Mouse (Mus musculus) myocyte (in vitro differentiated cells): ENCODE measurements around the gene Spata32.
A peak's percentile ranks its signal among the peaks of the same experiment; 100 is the strongest.

ENCODE experiments used
- E2F4 ChIP-seq: IDR thresholded peaks from one replicate; pipeline ENCODE4 v1.6.1; 2011; ENCODE audit warnings: mild to moderate bottlenecking, control low read depth, moderate library complexity; ENCODE audit not compliant: insufficient read depth
- MAX ChIP-seq: IDR thresholded peaks from one replicate; pipeline ENCODE4 v1.6.1; 2011; ENCODE audit warnings: low read depth, mild to moderate bottlenecking, control low read depth
- MYOD1 ChIP-seq, 3 experiments: IDR thresholded peaks; one replicate each; pipeline ENCODE4 v1.6.1; 2011; ENCODE audit warnings: control low read depth in 2 of 3, low read depth in 2 of 3, mild to moderate bottlenecking in 2 of 3, moderate library complexity in 1 of 3; ENCODE audit not compliant: insufficient read length in 2 of 3, control insufficient read depth in 1 of 3
- MYOG ChIP-seq, 3 experiments: IDR thresholded peaks; one replicate each; pipeline ENCODE4 v1.6.1; 2011; ENCODE audit warnings: control low read depth in 2 of 3, low read depth in 2 of 3, mild to moderate bottlenecking in 2 of 3; ENCODE audit not compliant: insufficient read length in 2 of 3, control insufficient read depth in 1 of 3, insufficient read depth in 1 of 3
- POLR2A ChIP-seq: IDR thresholded peaks from one replicate; pipeline ENCODE4 v1.6.1; 2011; ENCODE audit warnings: low read depth, mild to moderate bottlenecking, control low read depth, moderate library complexity; ENCODE audit not compliant: insufficient read length
- POLR2AphosphoS2 ChIP-seq: IDR thresholded peaks from one replicate; pipeline ENCODE4 v1.6.1; 2011; ENCODE audit warnings: low read depth, control low read depth; ENCODE audit not compliant: insufficient read length
- REST ChIP-seq: IDR thresholded peaks from one replicate; pipeline ENCODE4 v1.6.1; 2011; ENCODE audit warnings: mild to moderate bottlenecking, control low read depth, moderate library complexity; ENCODE audit not compliant: insufficient read depth, insufficient read length
- TCF12 ChIP-seq: IDR thresholded peaks from one replicate; pipeline ENCODE4 v1.6.1; 2011; ENCODE audit warnings: mild to moderate bottlenecking, control low read depth; ENCODE audit not compliant: poor library complexity, insufficient read depth, severe bottlenecking
- TCF3 ChIP-seq: IDR thresholded peaks from one replicate; pipeline ENCODE4 v1.6.1; 2011; ENCODE audit warnings: low read depth, control low read depth; ENCODE audit not compliant: insufficient read length
- USF1 ChIP-seq: IDR thresholded peaks from one replicate; pipeline ENCODE4 v1.6.1; 2011; ENCODE audit warnings: low read depth, mild to moderate bottlenecking, control low read depth, moderate library complexity

- TF ChIP-seq TCF12 (no peak), POLR2A (peak; percentile 29), E2F4 (no peak), REST (no peak), POLR2AphosphoS2 (peak; percentile 80), MYOG (IDR thresholded peaks at IDR 0.05; ENCODE audit: control insufficient read depth in 1 of 3, insufficient read depth in 1 of 3, insufficient read length in 2 of 3, low read depth in 2 of 3) (peak in 2 of 3 experiments; percentile 94), USF1 (no peak), MAX (no peak), MYOD1 (IDR thresholded peaks at IDR 0.05; ENCODE audit: control insufficient read depth in 1 of 3, insufficient read length in 2 of 3, low read depth in 2 of 3) (peak in 2 of 3 experiments; percentile 92 to 96), TCF3 (peak; percentile 39)
These were observed at the start of gene Spata32 for GRCm38 (mm10) chr11:103217790-103218516.
